Mouse (Mus musculus) lung, postnatal 0 days (tissue): ENCODE results near the gene Car5a.

ENCODE experiments used
- CTCF ChIP-seq: IDR thresholded peaks from 2 replicates; pipeline ENCODE4 v1.5.1; 2016; ENCODE audit warnings: antibody characterized with exemption, mild to moderate bottlenecking
- EP300 ChIP-seq: IDR thresholded peaks from 2 replicates; pipeline ENCODE4 v1.6.1; 2016; ENCODE audit warnings: antibody characterized with exemption, mild to moderate bottlenecking, control low read depth

DNA sequence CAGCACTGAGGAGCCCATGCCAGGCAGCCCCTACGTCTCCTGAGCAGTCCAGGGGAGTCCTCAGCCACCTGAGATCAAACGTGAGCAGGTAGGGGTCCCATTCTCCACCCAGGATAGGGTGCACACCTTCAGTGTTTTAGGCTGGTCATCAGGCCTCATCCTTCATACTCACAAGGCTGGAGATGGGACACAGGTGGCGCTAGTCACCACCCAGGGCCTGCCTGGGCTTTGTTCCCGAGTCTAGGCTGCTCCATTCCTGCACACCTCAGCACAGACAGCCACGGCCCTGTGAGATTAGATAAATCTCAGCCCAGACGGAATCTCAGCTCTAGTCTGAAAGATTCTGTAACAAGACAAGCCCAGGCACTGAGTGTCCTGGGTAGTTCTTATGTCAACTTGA, 40.7 kb downstream of the Car5a start:
- no peak for TF ChIP-seq EP300
- TF ChIP-seq CTCF, result peak; percentile 27; the same call in 1 of the 2 replicates
